Mouse (Mus musculus) thymus, adult 2 months (tissue): ENCODE data around the gene Ebf3. TPM values are rescaled to one million over a fixed set of nuclear protein-coding genes. Genes with fewer than 3 reads are reported as not detected.

ENCODE experiments used
- DNase-seq: peaks from one replicate; pipeline ENCODE4 v3.0.0; 2021
- H3K27ac ChIP-seq: fragments of 200-500 bp; 2 replicates; pipeline ENCODE4 v1.5.1; 2012; ENCODE audit warnings: low read length, control low read depth; ENCODE audit not compliant: control insufficient read depth, insufficient read depth
- H3K27me3 ChIP-seq: fragments of 200-500 bp; 2 replicates; pipeline ENCODE4 v1.6.1; 2012; ENCODE audit warnings: mild to moderate bottlenecking, low read length, moderate library complexity, mixed read lengths; ENCODE audit not compliant: control insufficient read depth, insufficient read depth
- H3K36me3 ChIP-seq: fragments of 200-500 bp; 2 replicates; pipeline ENCODE4 v1.6.1; 2012; ENCODE audit warnings: mild to moderate bottlenecking, low read length, moderate library complexity; ENCODE audit not compliant: control insufficient read depth, insufficient read depth
- H3K4me1 ChIP-seq: fragments of 200-500 bp; replicated peaks from 2 replicates; pipeline ENCODE4 v1.6.1; 2012; ENCODE audit warnings: low read length; ENCODE audit not compliant: control insufficient read depth, insufficient read depth
- H3K4me3 ChIP-seq: fragments of 200-500 bp; 2 replicates; pipeline ENCODE4 v1.5.1; 2012; ENCODE audit warnings: mild to moderate bottlenecking, low read length, control low read depth, moderate library complexity; ENCODE audit not compliant: control insufficient read depth, insufficient read depth
- CTCF ChIP-seq: fragments of 200-500 bp; IDR thresholded peaks from 2 replicates; pipeline ENCODE4 v1.5.1; 2012; ENCODE audit warnings: mild to moderate bottlenecking, control low read depth, low read length, moderate library complexity, borderline replicate concordance; ENCODE audit not compliant: control insufficient read depth, poor library complexity, insufficient read depth; ENCODE audit errors: extremely low read depth
- POLR2A ChIP-seq: fragments of 200-500 bp; IDR thresholded peaks from 2 replicates; pipeline ENCODE4 v1.6.1; 2012; ENCODE audit warnings: mild to moderate bottlenecking, low read length, control low read depth, moderate library complexity; ENCODE audit not compliant: control insufficient read depth, poor library complexity, insufficient read depth; ENCODE audit errors: extremely low read depth
- WGBS: fragments of 180-500 bp; shearing (Covaris S2); methylation state at CpG from one replicate; pipeline ENCODE4 v1.1.7; 2018; 5-methylcytosine and 5-hydroxymethylcytosine counted together
- polyA plus RNA-seq: library from polyadenylated mRNA; depleted of rRNA; stranded (reverse); fragments of >200 nt; gene quantifications from 2 replicates; pipeline ENCODE4 v1.2.3, GENCODE M21; 2012

Gene Ebf3
- polyA plus RNA-seq, 1 experiment, result 2.1 TPM

DNA sequence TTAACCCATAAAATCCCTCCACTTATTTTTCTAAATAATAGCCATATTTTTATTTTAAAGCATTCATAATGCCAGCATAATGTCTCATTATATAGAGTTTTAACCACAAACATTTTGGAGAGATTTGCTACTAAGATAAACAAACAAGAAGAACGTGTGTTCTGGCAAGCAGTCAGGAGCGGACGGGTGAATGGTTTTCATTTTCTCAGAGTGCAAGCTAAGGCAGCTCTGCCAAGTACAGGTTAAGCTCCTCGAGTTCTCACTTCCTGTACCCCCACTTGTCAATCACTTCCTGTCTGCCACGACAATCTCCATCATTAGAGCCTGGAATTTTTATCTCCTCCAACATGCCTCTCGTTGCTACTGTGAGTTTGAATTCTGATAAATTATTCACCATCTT lies 13.4 kb downstream of the Ebf3 start:
- WGBS, result 21% methylated on average over 6 of the region's 6 CpGs
- Histone ChIP-seq H3K27me3 (no peaks in the 10 kb centered on the region; the same call in 1 of the 2 replicates), H3K27ac (no peak overlapping the region)

GRCm38 (mm10) chr7:137300169-137300568 lies 14.1 kb downstream of the Ebf3 start:
- 51% methylated on average over 11 of the region's 11 CpGs for WGBS
- no peaks in the 10 kb centered on the region for H3K36me3 ChIP-seq
- TF ChIP-seq POLR2A (no peak), CTCF (no peak)
- no peak for DNase-seq
- H3K4me3 ChIP-seq, result no peak overlapping the region
- no peaks in the 10 kb centered on the region for H3K4me1 ChIP-seq
- no peaks in the 10 kb centered on the region; the same call in 1 of the 2 replicates for H3K27me3 ChIP-seq
- H3K27ac ChIP-seq, result no peak overlapping the region

More for the DNA sequence above, 13.4 kb downstream of the Ebf3 start:
- TF ChIP-seq CTCF, result no peak
- no peak for TF ChIP-seq POLR2A
- no peak for DNase-seq
- H3K4me3 ChIP-seq, result no peak overlapping the region
- H3K36me3 ChIP-seq, result no peaks in the 10 kb centered on the region
- no peaks in the 10 kb centered on the region for H3K4me1 ChIP-seq

GRCm38 (mm10) chr7:137297594-137298381 lies 16.5 kb downstream of the Ebf3 start:
- Histone ChIP-seq H3K4me3 (no peak overlapping the region), H3K27me3 (no peaks in the 10 kb centered on the region; the same call in 1 of the 2 replicates), H3K27ac (no peak overlapping the region), H3K36me3 (no peaks in the 10 kb centered on the region), H3K4me1 (no peaks in the 10 kb centered on the region)
- TF ChIP-seq POLR2A (no peak), CTCF (no peak)
- no peak for DNase-seq
- 79% methylated on average over 24 of the region's 24 CpGs for WGBS

DNA sequence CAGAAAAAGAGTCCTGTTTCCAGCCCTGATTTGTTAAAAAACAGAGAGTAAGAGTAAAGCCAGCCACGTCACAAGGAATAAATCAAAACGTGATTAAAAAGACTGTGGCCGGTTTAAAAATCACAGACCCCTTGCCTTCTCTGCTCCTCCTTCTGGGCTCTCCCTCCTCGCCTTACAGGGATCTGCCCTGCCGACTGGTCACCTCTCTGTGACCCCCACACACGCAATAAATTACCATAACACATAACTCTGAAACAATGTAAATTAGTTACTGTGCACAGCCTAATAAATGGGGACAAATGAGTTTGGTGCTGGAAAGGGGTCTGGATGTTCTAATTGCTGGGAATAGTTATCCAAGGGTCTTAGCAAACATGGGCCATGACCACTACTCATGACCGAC lies 17.1 kb downstream of the Ebf3 start:
- H3K4me3 ChIP-seq, result no peak overlapping the region
- TF ChIP-seq POLR2A, result no peak
- no peak for TF ChIP-seq CTCF
- 82% methylated on average over 7 of the region's 7 CpGs for WGBS
- H3K27ac ChIP-seq, result no peak overlapping the region
- H3K4me1 ChIP-seq, result no peaks in the 10 kb centered on the region
- no peak for DNase-seq
- H3K36me3 ChIP-seq, result no peaks in the 10 kb centered on the region
- H3K27me3 ChIP-seq, result no peaks in the 10 kb centered on the region; the same call in 1 of the 2 replicates

DNA sequence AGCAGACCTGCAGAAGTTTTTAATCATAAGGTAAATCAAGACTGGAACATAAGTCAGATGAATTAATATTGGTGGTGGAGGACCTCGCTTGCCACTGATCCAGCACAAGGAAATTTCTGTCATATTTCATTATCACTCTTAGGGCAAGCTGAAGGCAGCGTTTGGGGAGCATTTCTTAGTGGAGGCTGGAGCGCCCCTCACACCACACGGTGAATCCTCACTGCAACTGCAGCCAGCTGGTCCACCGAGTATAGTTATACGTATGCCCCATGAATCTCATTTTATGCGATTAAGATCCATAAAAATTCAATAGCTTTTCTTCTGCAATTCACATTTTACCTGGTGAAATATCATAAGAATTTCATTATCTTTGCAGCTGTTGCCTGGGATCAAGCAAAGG lies 18.6 kb downstream of the Ebf3 start:
- TF ChIP-seq POLR2A (no peak), CTCF (no peak)

GRCm38 (mm10) chr7:137294446-137294845 lies 19.8 kb downstream of the Ebf3 start:
- 96% methylated on average over 7 of the region's 7 CpGs for WGBS
- TF ChIP-seq CTCF (no peak), POLR2A (no peak)
- Histone ChIP-seq H3K36me3 (no peaks in the 10 kb centered on the region), H3K27me3 (no peaks in the 10 kb centered on the region), H3K4me3 (no peak overlapping the region), H3K27ac (no peak overlapping the region), H3K4me1 (peaks cover 8% of the 10 kb centered on the region)
- DNase-seq, result no peak

More for the DNA sequence above, 18.6 kb downstream of the Ebf3 start:
- Histone ChIP-seq H3K4me1 (no peaks in the 10 kb centered on the region), H3K4me3 (no peak overlapping the region), H3K27me3 (no peaks in the 10 kb centered on the region; the same call in 1 of the 2 replicates), H3K36me3 (no peaks in the 10 kb centered on the region), H3K27ac (no peak overlapping the region)
- 82% methylated on average over 7 of the region's 7 CpGs for WGBS
- no peak for DNase-seq
